Mouse (Mus musculus) midbrain, postnatal 0 days (tissue): ENCODE results near the gene Naa38. TPM values are rescaled to one million over a fixed set of nuclear protein-coding genes. Genes with fewer than 3 reads are reported as not detected.
A peak's percentile ranks its signal among the peaks of the same experiment; 100 is the strongest.

Experiments
- ATAC-seq: fragments of 200-750 bp; cut with Nextera tagmentation; 2 replicates; pipeline ENCODE4 v1.8.0; 2017; ENCODE audit warnings: moderate number of reproducible peaks, mild to moderate bottlenecking, moderate TSS enrichment, moderate library complexity; ENCODE audit not compliant: low FRiP score
- DNase-seq: peaks from one replicate; pipeline ENCODE4 v3.0.0-alpha.2; 2015; ENCODE audit warnings: low spot score
- H3K27ac ChIP-seq: fragments of 300-500 bp; sonication (generic); 2 replicates; pipeline ENCODE4 v1.5.1; 2014; ENCODE audit warnings: low read depth, mild to moderate bottlenecking, low read length, mixed read lengths
- H3K27me3 ChIP-seq: fragments of 300-500 bp; sonication (generic); 2 replicates; pipeline ENCODE4 v1.6.1; 2014; ENCODE audit warnings: low read length, control low read depth, mixed read lengths; ENCODE audit not compliant: insufficient read depth
- H3K36me3 ChIP-seq: fragments of 300-500 bp; sonication (generic); 2 replicates; pipeline ENCODE4 v1.6.1; 2014; ENCODE audit warnings: low read length, control low read depth, mixed read lengths; ENCODE audit not compliant: insufficient read depth
- H3K4me1 ChIP-seq: fragments of 300-500 bp; sonication (generic); 2 replicates; pipeline ENCODE4 v1.6.1; 2014; ENCODE audit warnings: mild to moderate bottlenecking, control low read depth, antibody characterized with exemption, low read length, mixed read lengths; ENCODE audit not compliant: insufficient read depth
- H3K4me2 ChIP-seq: fragments of 300-500 bp; sonication (generic); 2 replicates; pipeline ENCODE4 v1.6.1; 2014; ENCODE audit warnings: low read depth, mild to moderate bottlenecking, low read length, mixed read lengths; ENCODE audit not compliant: poor library complexity, severe bottlenecking
- H3K4me3 ChIP-seq: fragments of 300-500 bp; sonication (generic); 2 replicates; pipeline ENCODE4 v1.5.1; 2014; ENCODE audit warnings: low read depth, mild to moderate bottlenecking, low read length, moderate library complexity
- H3K9ac ChIP-seq: fragments of 300-500 bp; sonication (generic); replicated peaks from 2 replicates; pipeline ENCODE4 v1.6.1; 2014; ENCODE audit warnings: mild to moderate bottlenecking, low read length, moderate library complexity, mixed read lengths; ENCODE audit not compliant: poor library complexity, severe bottlenecking
- H3K9me3 ChIP-seq: fragments of 300-500 bp; sonication (generic); 2 replicates; pipeline ENCODE4 v1.6.1; 2016; ENCODE audit warnings: low read length, control low read depth
- CTCF ChIP-seq: IDR thresholded peaks from 2 replicates; pipeline ENCODE4 v1.5.1; 2016; ENCODE audit warnings: antibody characterized with exemption, mild to moderate bottlenecking
- WGBS: fragments of 180-500 bp; shearing (Covaris S2); extraction: QIAGEN DNeasy Blood & Tissue Kit; methylation state at CpG from one replicate; pipeline ENCODE4 v1.1.7; 2014; 5-methylcytosine and 5-hydroxymethylcytosine counted together
- polyA plus RNA-seq: library from polyadenylated mRNA; unstranded; fragments of >200 nt; fragmentation: Nextera tagmentation; extraction: Ambion mirVana; gene quantifications from 2 replicates; pipeline ENCODE4 v1.2.1, GENCODE M21; 2015
- total RNA-seq: library from RNA; depleted of rRNA; stranded (reverse); fragments of >200 nt; gene quantifications from 2 replicates; pipeline ENCODE4 v1.2.3, GENCODE M21; 2014

Naa38 gene
- total and polyA plus RNA-seq, 2 experiments from 2014 or later, result 95.9 to 120 TPM

GRCm38 (mm10) chr11:69367616-69368355, 27.5 kb upstream of the Naa38 start:
- ATAC-seq (no peak), DNase-seq (no peak)
- Histone ChIP-seq H3K27me3 (no peaks in the 10 kb centered on the region), H3K9ac (peak overlapping the region; percentile 100), H3K9me3 (no peaks in the 10 kb centered on the region), H3K4me3 (peak overlapping the region; percentile 89), H3K4me1 (peaks cover 18% of the 10 kb centered on the region), H3K36me3 (peaks cover 12% of the 10 kb centered on the region; the same call in 1 of the 2 replicates), H3K4me2 (peak overlapping the region; percentile 88), H3K27ac (peak overlapping the region; percentile 99)
- 1% methylated on average over 22 of the region's 22 CpGs for WGBS
- TF ChIP-seq CTCF, result no peak

- Histone ChIP-seq H3K36me3 (0 out of 2 replicates have a peak, but pooled peaks cover 5% of the 10 kb centered on the region), H3K4me2 (peak overlapping the region; percentile 88), H3K4me1 (peaks cover 18% of the 10 kb centered on the region), H3K9me3 (no peaks in the 10 kb centered on the region), H3K27me3 (no peaks in the 10 kb centered on the region), H3K27ac (peak overlapping the region; percentile 99), H3K4me3 (peak overlapping the region; percentile 89), H3K9ac (peak overlapping the region; percentile 100)
- ATAC-seq (no peak), DNase-seq (no peak)
- no peak for TF ChIP-seq CTCF
- 1% methylated on average over 31 of the region's 106 CpGs for WGBS
Observed at GRCm38 (mm10) chr11:69368356-69369214, 26.7 kb upstream of the Naa38 start.

GRCm38 (mm10) chr11:69369215-69369989, 25.9 kb upstream of the Naa38 start, which contains the start of gene Chd3:
Gene Chd3, minus strand, starts transcription at chr11:69369406.
- Histone ChIP-seq H3K36me3 (peaks cover 2% of the 10 kb centered on the region; the same call in 1 of the 2 replicates), H3K9me3 (no peaks in the 10 kb centered on the region), H3K9ac (peak within 1 kb of the TSS; percentile 100), H3K27ac (peak within 1 kb of the TSS; percentile 99), H3K27me3 (no peaks in the 10 kb centered on the region), H3K4me2 (peak within 1 kb of the TSS; percentile 88), H3K4me3 (peak within 1 kb of the TSS; percentile 89), H3K4me1 (peaks cover 15% of the 10 kb centered on the region)
- no peak for TF ChIP-seq CTCF
- DNase-seq, result no peak
- WGBS, result under 1% methylated on average over 23 of the region's 34 CpGs
- ATAC-seq, result no peak

GRCm38 (mm10) chr11:69369990-69370816, 25.1 kb upstream of the Naa38 start:
- peaks cover 2% of the 10 kb centered on the region; the same call in 1 of the 2 replicates for H3K36me3 ChIP-seq
- 19% methylated on average over 2 of the region's 2 CpGs for WGBS
- peaks cover 13% of the 10 kb centered on the region; the same call in 1 of the 2 replicates for H3K4me1 ChIP-seq
- TF ChIP-seq CTCF, result no peak
- peak overlapping the region; percentile 88 for H3K4me2 ChIP-seq
- H3K27ac ChIP-seq, result peak overlapping the region; percentile 99
- H3K27me3 ChIP-seq, result no peaks in the 10 kb centered on the region
- no peak for DNase-seq
- no peak for ATAC-seq
- peak overlapping the region; percentile 100; the same call in 1 of the 2 replicates for H3K9ac ChIP-seq
- H3K4me3 ChIP-seq, result peak overlapping the region; percentile 89
- no peaks in the 10 kb centered on the region for H3K9me3 ChIP-seq

- Histone ChIP-seq H3K4me2 (peak overlapping the region; percentile 35), H3K9me3 (no peaks in the 10 kb centered on the region), H3K27ac (peak overlapping the region; percentile 63), H3K36me3 (peaks cover 4% of the 10 kb centered on the region; the same call in 1 of the 2 replicates), H3K9ac (0 out of 2 replicates have a peak overlapping the region, but pooled peaks have one; percentile 14), H3K27me3 (no peaks in the 10 kb centered on the region), H3K4me3 (peak overlapping the region; percentile 3; the same call in 1 of the 2 replicates), H3K4me1 (peaks cover 8% of the 10 kb centered on the region; the same call in 1 of the 2 replicates)
- WGBS, result 15% methylated on average over 9 of the region's 9 CpGs
- DNase-seq (no peak), ATAC-seq (no peak)
- no peak for TF ChIP-seq CTCF
Observed at GRCm38 (mm10) chr11:69370817-69371215, 24.5 kb upstream of the Naa38 start.
